9 mouse cellular contexts compared by ENCODE assay signal in the genomic region with DNA sequence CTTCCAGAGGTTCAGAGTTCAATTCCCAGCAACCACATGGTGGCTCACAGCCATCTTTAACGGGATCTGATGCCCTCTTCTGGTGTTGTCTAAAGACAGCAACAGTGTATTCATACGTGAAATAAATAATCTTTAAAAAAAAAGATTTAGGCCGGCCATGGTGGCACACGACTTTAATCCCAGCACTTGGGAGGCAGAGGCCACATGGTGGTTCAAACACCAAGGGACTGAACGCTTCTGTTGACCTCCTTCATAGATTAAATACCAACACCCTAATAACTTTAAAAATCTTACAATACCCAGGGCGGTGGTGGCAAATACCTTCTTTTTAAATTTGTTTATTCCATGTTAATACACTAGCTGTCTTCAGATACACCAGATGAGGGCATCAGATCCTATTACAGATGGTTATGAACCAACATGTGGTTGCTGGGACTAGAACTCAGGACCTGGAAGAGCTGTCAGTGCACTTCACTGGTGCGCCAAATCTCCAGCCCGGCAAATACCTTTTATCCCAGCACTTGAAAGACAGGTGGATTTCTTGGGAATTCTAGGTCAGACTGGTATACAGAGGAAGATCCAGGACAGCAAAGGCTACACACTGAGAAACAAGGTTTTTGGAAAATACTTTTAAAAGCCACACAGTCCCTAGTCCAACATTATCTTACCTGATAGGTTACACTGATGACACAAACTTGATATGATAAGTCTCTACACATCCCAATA. TPM values are rescaled to one million over a fixed set of nuclear protein-coding genes. Genes with fewer than 3 reads are reported as not detected.
A peak's percentile ranks its signal among the peaks of the same experiment; 100 is the strongest.
DNase-seq lines count a peak whose midpoint lies in the region; ATAC-seq and TF ChIP-seq lines count a peak whose summit lies in the region.
"Had no signal": no experiment of that assay in that cellular context is flagged by ENCODE, and none has a peak within 500 bp of the region (broad histone marks: within the 10 kb centered on the region; RNA-seq: fewer than 3 reads in every experiment).

No protein-coding gene starts in this region.

- DNase-seq in heart, postnatal 36 days: no peak
- no peak for DNase-seq in lung, adult 2 months
- DNase-seq in lung, postnatal 14 days: no peak
- no peak for DNase-seq in frontal cortex, adult 2 months (ENCODE audit: extremely low spot score in 1 of 2, low spot score in 1 of 2)
- no peak for DNase-seq in left cerebral cortex, adult 8-10 months (ENCODE audit: low spot score in 2 of 2)
- DNase-seq: adrenal gland, postnatal 36 days had no signal

- H3K4me2 ChIP-seq in heart, embryonic 12.5 days: no peak overlapping the region
- peak overlapping the region; percentile 16; the same call in 1 of the 2 replicates for H3K4me2 ChIP-seq in neural tube, embryonic 14.5 days (ENCODE audit: low read depth, low read length)

- ATAC-seq in heart, embryonic 12.5 days (ENCODE audit: insufficient number of reproducible peaks, low FRiP score): no peak
- ATAC-seq in neural tube, embryonic 14.5 days (ENCODE audit: low read depth): no peak

- H3K36me3 ChIP-seq in heart, embryonic 12.5 days: peaks cover 22% of the 10 kb centered on the region
- H3K36me3 ChIP-seq in neural tube, embryonic 14.5 days (ENCODE audit: control insufficient read depth, insufficient read depth, low read length): peaks cover 11% of the 10 kb centered on the region

- TF ChIP-seq POLR2A in lung, adult 2 months (IDR thresholded peaks at IDR 0.05; ENCODE audit: borderline replicate concordance, extremely low read depth, low read depth, low read length): peak; percentile 45; the same call in 1 of the 2 replicates

- H3K27ac ChIP-seq in heart, embryonic 12.5 days (ENCODE audit: poor library complexity, severe bottlenecking): no peak overlapping the region
- no peak overlapping the region for H3K27ac ChIP-seq in brown adipose tissue, adult 24 weeks (replicated peaks; ENCODE audit: low read depth, low read length)
- no peak overlapping the region for H3K27ac ChIP-seq in neural tube, embryonic 14.5 days (ENCODE audit: low read depth, low read length)

- intact Hi-C loops in heart, postnatal 36 days (cut with DNase I): no loop called here

- no peak for TF ChIP-seq CTCF in lung, adult 2 months (IDR thresholded peaks at IDR 0.05; ENCODE audit: insufficient read depth, low read length)

- H3K9me3 ChIP-seq in heart, embryonic 12.5 days (replicated peaks): no peaks in the 10 kb centered on the region
- H3K9me3 ChIP-seq in neural tube, embryonic 14.5 days (ENCODE audit: control insufficient read depth, low read length): no peaks in the 10 kb centered on the region

- no peaks in the 10 kb centered on the region for H3K27me3 ChIP-seq in heart, embryonic 12.5 days (replicated peaks)
- no peaks in the 10 kb centered on the region for H3K27me3 ChIP-seq in neural tube, embryonic 14.5 days (ENCODE audit: control insufficient read depth, insufficient read depth, low read length)

- peaks cover 14% of the 10 kb centered on the region for H3K4me1 ChIP-seq in heart, embryonic 12.5 days (replicated peaks)
- peaks cover 26% of the 10 kb centered on the region for H3K4me1 ChIP-seq in lung, adult 2 months (ENCODE audit: control insufficient read depth, insufficient read depth, low read length)
- H3K4me1 ChIP-seq in brown adipose tissue, adult 24 weeks (ENCODE audit: control insufficient read depth, insufficient read depth, insufficient read length, low read length): no peaks in the 10 kb centered on the region
- H3K4me1 ChIP-seq in neural tube, embryonic 14.5 days (ENCODE audit: control insufficient read depth, insufficient read depth, low read length): peaks cover 17% of the 10 kb centered on the region

- 73% methylated on average over 8 of the region's 8 CpGs for WGBS in heart, embryonic 12.5 days
- WGBS in lung, adult 2 months: 37% methylated on average over 8 of the region's 8 CpGs
- WGBS in neural tube, embryonic 14.5 days: 82% methylated on average over 8 of the region's 8 CpGs

- peak overlapping the region; percentile 3; the same call in 1 of the 2 replicates for H3K4me3 ChIP-seq in heart, embryonic 12.5 days
- H3K4me3 ChIP-seq in lung, adult 2 months (replicated peaks; ENCODE audit: extremely low read depth, low read depth, low read length): peak overlapping the region; percentile 21
- peak overlapping the region; percentile 49 for H3K4me3 ChIP-seq in brown adipose tissue, adult 24 weeks (ENCODE audit: insufficient read depth, low read depth, low read length)
- no peak overlapping the region for H3K4me3 ChIP-seq in neural tube, embryonic 14.5 days (ENCODE audit: low read depth, low read length)

- H3K9ac ChIP-seq in heart, embryonic 12.5 days: no peak overlapping the region
- H3K9ac ChIP-seq in neural tube, embryonic 14.5 days (replicated peaks; ENCODE audit: low read depth, low read length): no peak overlapping the region

RNA-seq across cellular contexts. Expression of a gene that starts 3.7 kb away (rescaled TPM):
- polyA plus RNA-seq in heart, embryonic 12.5 days (2016; fragmentation: Nextera tagmentation; extraction: Ambion mirVana): 0.28 and 0.67 TPM in 2 replicates
- total RNA-seq in heart, postnatal 36 days (2021): not detected
- 0.20 and 0.25 TPM in 2 replicates for polyA plus RNA-seq in lung, adult 2 months (2012; rRNA removed)
- polyA plus RNA-seq in brown adipose tissue, adult 24 weeks (2012; ENCODE audit: insufficient read depth, insufficient read length, missing spikeins): not detected in 2 replicates
- 0.28 and 0.50 TPM in 2 replicates for polyA plus RNA-seq in neural tube, embryonic 14.5 days (2014; fragmentation: Nextera tagmentation; extraction: Ambion mirVana)
- polyA plus RNA-seq in frontal cortex, adult 2 months (2012; rRNA removed): 0.22 and 0.40 TPM in 2 replicates
- total RNA-seq in left cerebral cortex, adult 8-10 months (2022): under 1 TPM in 2 of 4 experiments, not detected in 2; 0.39 to 0.51 TPM

RNA-seq across cellular contexts. Expression of a gene that starts 4.6 kb away (rescaled TPM):
- polyA plus RNA-seq in heart, embryonic 12.5 days (2016; fragmentation: Nextera tagmentation; extraction: Ambion mirVana): 840 and 852 TPM in 2 replicates
- 1,000 to 10,000 TPM in 1 of 2 experiments, 100 to 1,000 TPM in 1; 856 to 1,567 TPM for total RNA-seq in heart, postnatal 36 days (2021)
- 705 and 874 TPM in 2 replicates for polyA plus RNA-seq in lung, adult 2 months (2012; rRNA removed)
- polyA plus RNA-seq in brown adipose tissue, adult 24 weeks (2012; ENCODE audit: insufficient read depth, insufficient read length, missing spikeins): 692 and 1,079 TPM in 2 replicates
- polyA plus RNA-seq in neural tube, embryonic 14.5 days (2014; fragmentation: Nextera tagmentation; extraction: Ambion mirVana): 1,368 and 1,388 TPM in 2 replicates
- polyA plus RNA-seq in frontal cortex, adult 2 months (2012; rRNA removed): 699 and 744 TPM in 2 replicates
- 100 to 1,000 TPM; 799 to 904 (median 900) TPM for total RNA-seq in left cerebral cortex, adult 8-10 months (2022)

RNA-seq across cellular contexts. Expression of a gene that starts 44.5 kb away (rescaled TPM):
- polyA plus RNA-seq in heart, embryonic 12.5 days (2016; fragmentation: Nextera tagmentation; extraction: Ambion mirVana): 74.3 and 75.2 TPM in 2 replicates
- 10 to 100 TPM; 35.4 to 44.4 TPM for total RNA-seq in heart, postnatal 36 days (2021)
- polyA plus RNA-seq in lung, adult 2 months (2012; rRNA removed): 173 and 196 TPM in 2 replicates
- polyA plus RNA-seq in brown adipose tissue, adult 24 weeks (2012; ENCODE audit: insufficient read depth, insufficient read length, missing spikeins): 18.6 and 30.7 TPM in 2 replicates
- polyA plus RNA-seq in neural tube, embryonic 14.5 days (2014; fragmentation: Nextera tagmentation; extraction: Ambion mirVana): 33.7 and 36.9 TPM in 2 replicates
- polyA plus RNA-seq in frontal cortex, adult 2 months (2012; rRNA removed): 34.1 and 37.7 TPM in 2 replicates
- total RNA-seq in left cerebral cortex, adult 8-10 months (2022): 10 to 100 TPM; 28.6 to 34.9 (median 30.0) TPM

RNA-seq across cellular contexts. Expression of a gene that starts 48.5 kb away (rescaled TPM):
- polyA plus RNA-seq in heart, embryonic 12.5 days (2016; fragmentation: Nextera tagmentation; extraction: Ambion mirVana): 11.0 and 11.4 TPM in 2 replicates
- 10 to 100 TPM; 11.4 to 11.7 TPM for total RNA-seq in heart, postnatal 36 days (2021)
- polyA plus RNA-seq in lung, adult 2 months (2012; rRNA removed): 11.1 and 13.4 TPM in 2 replicates
- polyA plus RNA-seq in brown adipose tissue, adult 24 weeks (2012; ENCODE audit: insufficient read depth, insufficient read length, missing spikeins): 5.0 and 16.9 TPM in 2 replicates
- 8.5 and 8.6 TPM in 2 replicates for polyA plus RNA-seq in neural tube, embryonic 14.5 days (2014; fragmentation: Nextera tagmentation; extraction: Ambion mirVana)
- 12.4 and 17.2 TPM in 2 replicates for polyA plus RNA-seq in frontal cortex, adult 2 months (2012; rRNA removed)
- 10 to 100 TPM in 3 of 4 experiments, 1 to 10 TPM in 1; 9.4 to 12.9 (median 11.7) TPM for total RNA-seq in left cerebral cortex, adult 8-10 months (2022)

RNA-seq across cellular contexts. Expression of a gene that starts 56.0 kb away (rescaled TPM):
- 41.8 and 49.3 TPM in 2 replicates for polyA plus RNA-seq in heart, embryonic 12.5 days (2016; fragmentation: Nextera tagmentation; extraction: Ambion mirVana)
- total RNA-seq in heart, postnatal 36 days (2021): 10 to 100 TPM; 45.4 to 54.6 TPM
- polyA plus RNA-seq in lung, adult 2 months (2012; rRNA removed): 5.0 and 8.2 TPM in 2 replicates
- polyA plus RNA-seq in brown adipose tissue, adult 24 weeks (2012; ENCODE audit: insufficient read depth, insufficient read length, missing spikeins): 15.4 and 19.5 TPM in 2 replicates
- polyA plus RNA-seq in neural tube, embryonic 14.5 days (2014; fragmentation: Nextera tagmentation; extraction: Ambion mirVana): 34.5 and 40.5 TPM in 2 replicates
- polyA plus RNA-seq in frontal cortex, adult 2 months (2012; rRNA removed): 31.6 and 34.1 TPM in 2 replicates
- 10 to 100 TPM; 81.9 to 94.4 (median 86.6) TPM for total RNA-seq in left cerebral cortex, adult 8-10 months (2022)
